Mouse (Mus musculus) heart, adult 11 months (tissue): ENCODE data around the gene Krr1.

ENCODE experiments used
- DNase-seq: peaks from one replicate; pipeline ENCODE4 v3.0.0; 2022

Gene Krr1

DNA sequence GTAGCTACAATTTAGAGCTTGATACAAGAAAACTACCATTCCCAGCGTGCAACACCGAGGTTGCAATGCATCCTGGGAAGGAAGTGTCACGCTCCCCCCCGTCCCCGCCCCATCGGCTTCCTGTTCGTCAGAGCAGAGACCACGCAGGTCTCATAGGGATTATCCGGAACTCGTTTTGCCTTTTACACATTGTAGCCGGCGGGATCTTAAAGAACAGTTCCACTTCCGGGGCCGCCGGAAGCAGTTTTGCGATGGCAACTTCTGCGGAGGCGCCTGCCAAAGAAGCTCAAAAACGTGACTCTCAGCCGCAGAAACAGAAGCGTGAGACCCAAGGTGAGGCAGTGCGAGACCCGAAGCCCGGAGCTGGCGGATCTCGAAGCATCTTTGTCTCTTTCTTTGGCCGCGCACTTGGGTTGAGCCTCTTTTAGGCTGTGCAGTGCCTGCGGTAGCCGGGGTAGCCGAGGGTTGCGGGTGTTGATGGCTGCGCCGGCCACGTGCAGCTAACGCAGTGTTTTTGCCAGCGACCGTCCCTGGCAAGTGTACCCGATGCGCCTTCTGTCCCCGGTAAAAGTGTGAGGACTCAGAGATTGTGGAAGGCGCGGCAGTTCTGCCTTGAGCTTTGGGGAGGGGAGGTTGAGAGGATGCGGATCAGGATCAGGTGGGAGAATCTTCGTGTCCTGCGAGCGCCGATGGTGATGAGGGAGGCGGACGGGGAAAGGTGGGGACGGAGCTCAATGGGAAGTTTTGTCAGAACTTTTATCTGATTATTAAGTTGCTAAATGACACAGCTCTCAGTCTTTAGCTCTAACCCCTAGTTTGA is at the start of gene Krr1:
Gene Krr1, plus strand, starts transcription at position 123 of the 820 bp plus-strand sequence.
- peak; percentile 99 for DNase-seq

DNA sequence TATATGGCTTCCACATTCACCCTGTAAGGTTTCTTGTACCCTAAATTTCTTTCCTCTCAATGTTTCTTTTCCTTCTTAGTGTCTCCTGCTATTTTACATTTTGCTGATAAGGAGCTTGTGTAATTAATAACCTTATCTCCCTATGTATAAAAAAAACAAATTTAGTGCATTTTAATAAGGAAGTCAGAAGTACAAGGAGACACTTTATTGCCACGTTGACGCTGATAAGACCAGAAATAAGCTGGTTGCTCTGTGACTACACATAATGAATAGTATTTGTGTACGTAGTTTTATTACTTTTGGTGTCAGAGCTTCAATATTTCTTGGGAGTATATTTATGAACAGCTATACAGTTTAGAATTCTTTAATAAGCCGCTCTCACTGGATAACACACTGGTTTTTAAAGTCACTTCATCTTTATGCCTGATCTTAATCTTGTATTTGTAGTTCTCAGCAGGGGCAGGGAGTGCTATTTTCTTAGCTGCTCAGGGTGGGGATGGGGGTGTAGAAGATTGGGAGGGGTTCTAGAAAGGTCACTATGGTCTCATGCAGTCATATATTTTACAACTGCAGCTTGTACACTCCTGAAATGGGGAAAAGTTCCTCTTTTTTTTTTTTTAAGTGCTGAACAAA is 48.8 kb upstream of the Krr1 start:
- DNase-seq, result peak; percentile 43

DNA sequence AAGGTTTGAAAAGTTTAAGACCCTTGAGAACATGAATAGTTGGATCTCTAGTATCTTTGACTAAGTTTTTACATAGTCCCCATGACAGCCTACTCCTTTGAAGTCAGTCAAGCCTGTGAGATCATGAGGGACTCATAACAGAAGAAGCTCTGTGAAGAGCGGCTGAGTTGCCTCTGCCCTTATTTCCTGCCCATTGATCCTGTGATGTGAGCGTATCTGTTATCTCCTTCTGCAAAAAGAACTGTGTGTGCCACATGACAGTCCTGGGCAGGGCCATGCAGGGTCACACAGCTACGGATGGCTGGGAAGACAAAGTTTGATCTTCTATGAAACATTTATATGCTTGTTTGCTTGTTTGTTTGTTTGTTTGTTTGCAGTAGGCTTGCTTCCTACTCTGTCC is 48.3 kb upstream of the Krr1 start:
- peak; percentile 48 for DNase-seq

- DNase-seq, result peak; percentile 43
These were observed 47.6 kb upstream of the Krr1 start for GRCm38 (mm10) chr10:111924716-111925488.

- DNase-seq, result peak; percentile 95
These were observed 47.0 kb upstream of the Krr1 start for GRCm38 (mm10) chr10:111925489-111925860.

GRCm38 (mm10) chr10:111932621-111933345 is 39.7 kb upstream of the Krr1 start:
- peak; percentile 82 for DNase-seq

DNA sequence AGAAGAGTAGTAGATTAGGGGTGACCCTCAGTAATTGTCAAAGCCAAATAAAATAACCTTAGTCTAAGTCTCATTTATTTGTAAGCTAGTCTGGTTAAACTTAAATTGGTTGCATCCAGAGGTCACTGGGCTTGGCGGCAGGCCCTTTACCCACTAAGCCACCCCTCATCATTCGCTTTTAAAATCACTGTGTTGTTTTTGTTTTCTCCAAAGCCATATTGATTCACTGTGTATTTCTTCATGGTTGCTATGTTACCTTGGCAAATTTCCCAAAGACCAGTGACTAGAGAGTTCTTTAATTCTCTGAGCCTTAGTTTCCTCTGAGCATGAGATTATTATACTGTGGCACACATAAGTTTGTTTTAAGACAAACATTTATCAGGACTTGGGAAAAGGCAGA is 37.3 kb upstream of the Krr1 start:
- peak; percentile 68 for DNase-seq

GRCm38 (mm10) chr10:111936021-111936420 is 36.4 kb upstream of the Krr1 start:
- peak; percentile 86 for DNase-seq

GRCm38 (mm10) chr10:111936491-111937145 is 35.8 kb upstream of the Krr1 start:
- peak; percentile 99 for DNase-seq

GRCm38 (mm10) chr10:111937146-111937534 is 35.3 kb upstream of the Krr1 start:
- DNase-seq, result no peak

- DNase-seq, result no peak
These were observed 29.4 kb upstream of the Krr1 start for GRCm38 (mm10) chr10:111943026-111943425.

- DNase-seq, result no peak
These were observed 26.9 kb upstream of the Krr1 start for GRCm38 (mm10) chr10:111945563-111945962.

- peak; percentile 56 for DNase-seq
These were observed 24.4 kb upstream of the Krr1 start for GRCm38 (mm10) chr10:111948041-111948440.

DNA sequence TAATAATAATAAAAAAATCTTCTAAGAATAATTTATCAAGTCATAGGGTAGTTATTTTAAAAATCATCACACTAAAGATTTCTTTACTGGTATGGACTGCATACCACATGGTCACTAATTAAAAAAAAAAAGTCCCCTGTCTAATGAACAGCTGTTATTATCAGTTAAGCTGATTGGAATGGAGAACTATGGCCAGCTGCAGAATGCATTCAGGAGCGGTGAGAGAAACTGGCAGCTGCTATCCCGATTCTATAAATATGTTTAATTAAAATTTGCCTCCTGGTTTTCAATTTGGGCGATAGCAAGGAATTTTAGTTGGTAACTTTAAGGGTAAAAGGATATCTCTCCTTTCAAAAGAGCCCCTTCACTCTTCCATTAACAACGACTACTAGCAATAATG is 23.5 kb upstream of the Krr1 start:
- no peak for DNase-seq

DNA sequence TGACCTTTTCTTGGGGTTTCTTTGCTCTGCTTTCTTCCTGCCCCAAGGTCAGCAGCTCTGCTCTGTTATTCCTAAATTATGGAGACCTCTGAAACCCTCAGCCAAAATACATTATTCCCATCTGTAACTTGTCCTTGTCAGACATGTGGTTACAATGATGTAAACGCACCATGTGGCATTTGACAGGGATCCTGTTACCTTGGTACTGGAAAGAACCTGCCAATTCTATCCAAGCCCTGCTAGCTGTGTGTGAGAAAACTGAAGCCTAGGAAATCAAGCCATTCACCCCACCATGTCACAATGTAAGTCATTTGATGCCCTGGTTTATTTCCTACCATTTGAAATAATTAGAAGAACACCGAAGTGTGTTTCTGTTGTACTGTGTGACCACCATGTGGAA is 16.6 kb upstream of the Krr1 start:
- peak; percentile 65 for DNase-seq

- peak; percentile 88 for DNase-seq
These were observed 15.0 kb upstream of the Krr1 start for GRCm38 (mm10) chr10:111957271-111958045.

DNA sequence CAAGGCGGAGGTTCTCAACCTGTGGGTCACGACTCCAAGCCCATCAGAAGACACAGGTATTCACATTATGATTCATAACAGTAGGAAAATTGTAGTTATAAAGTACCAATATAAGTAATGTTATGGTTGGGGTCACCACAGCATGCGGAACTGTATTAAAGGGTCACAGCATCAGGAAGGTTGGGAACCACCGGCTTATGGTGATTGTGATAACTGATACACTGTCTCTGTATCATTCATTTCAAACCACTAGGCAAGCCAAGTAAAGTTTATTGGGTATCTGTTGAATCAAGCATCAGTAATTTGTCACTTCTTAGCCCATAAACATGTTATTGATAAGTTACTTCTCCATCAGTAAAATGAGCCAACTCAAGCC is 14.4 kb upstream of the Krr1 start:
- DNase-seq, result no peak

GRCm38 (mm10) chr10:111959353-111959752 is 13.1 kb upstream of the Krr1 start:
- peak; percentile 27 for DNase-seq

DNA sequence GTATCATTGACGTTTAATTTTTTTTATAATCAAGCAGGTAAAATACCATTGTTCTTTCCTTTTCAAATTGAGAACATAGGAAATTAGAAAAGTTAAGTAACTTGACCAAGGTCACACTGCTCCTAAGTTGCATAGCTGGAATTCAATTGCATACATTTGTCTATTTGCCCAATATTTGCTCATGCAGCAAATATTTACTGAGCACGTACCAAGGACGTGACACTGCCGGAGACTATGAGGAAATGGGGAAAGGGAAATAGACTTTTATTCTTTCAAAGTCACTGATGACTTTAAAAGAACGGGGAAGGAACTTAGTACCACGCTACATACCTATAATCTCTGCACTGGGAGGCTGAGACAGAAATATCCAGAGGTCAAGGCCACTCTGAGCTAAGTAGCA is 12.0 kb upstream of the Krr1 start:
- no peak for DNase-seq

DNA sequence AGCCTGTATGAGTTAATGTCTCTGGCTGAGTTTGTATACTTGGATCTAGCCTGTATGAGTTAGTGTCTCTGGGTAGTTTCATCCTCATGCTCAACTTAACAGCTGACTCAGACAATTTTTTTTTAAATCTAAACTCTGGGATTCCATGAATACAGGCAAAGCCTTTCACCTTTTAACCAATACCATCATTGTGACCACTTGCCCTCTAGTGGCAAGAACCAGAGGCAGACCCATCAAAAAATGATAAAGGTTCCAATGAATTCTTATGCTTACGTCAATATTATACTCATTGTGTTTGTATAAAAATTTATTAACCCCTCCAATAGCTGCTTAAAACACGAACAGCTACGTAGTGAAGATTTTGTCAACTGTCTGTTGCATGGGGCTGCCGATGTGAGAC is 6.1 kb upstream of the Krr1 start:
- DNase-seq, result no peak

- peak; percentile 72 for DNase-seq
These were observed 535 bp upstream of the Krr1 start for GRCm38 (mm10) chr10:111971929-111972328.

DNA sequence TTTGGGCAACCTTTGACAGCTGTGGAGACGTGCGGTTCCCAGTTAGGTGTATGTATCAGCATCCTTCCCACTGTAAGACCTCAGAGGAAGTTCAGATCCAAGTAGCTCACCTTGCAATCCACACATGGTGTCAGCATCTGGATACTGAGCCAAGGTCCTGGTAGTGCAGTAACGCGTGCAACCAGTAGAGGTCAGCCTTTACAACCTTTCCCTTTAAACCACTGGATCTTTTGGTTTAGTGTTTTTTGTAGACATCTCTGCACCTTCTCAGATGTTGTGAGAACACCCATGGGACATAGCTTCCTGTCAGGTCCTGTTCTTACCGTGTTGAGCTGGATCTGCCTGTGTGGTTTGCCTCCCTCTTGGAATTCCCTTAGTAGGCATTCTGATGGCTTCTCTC is 5.1 kb downstream of the Krr1 start:
- DNase-seq, result no peak
